Mouse (Mus musculus): Measurements from ENCODE around the gene Tubgcp5. TPM values are rescaled to one million over a fixed set of nuclear protein-coding genes. Genes with fewer than 3 reads are reported as not detected.

The Tubgcp5 gene
- polyA plus RNA-seq, 1 experiment from 2014 or later: 30.5 TPM

DNA sequence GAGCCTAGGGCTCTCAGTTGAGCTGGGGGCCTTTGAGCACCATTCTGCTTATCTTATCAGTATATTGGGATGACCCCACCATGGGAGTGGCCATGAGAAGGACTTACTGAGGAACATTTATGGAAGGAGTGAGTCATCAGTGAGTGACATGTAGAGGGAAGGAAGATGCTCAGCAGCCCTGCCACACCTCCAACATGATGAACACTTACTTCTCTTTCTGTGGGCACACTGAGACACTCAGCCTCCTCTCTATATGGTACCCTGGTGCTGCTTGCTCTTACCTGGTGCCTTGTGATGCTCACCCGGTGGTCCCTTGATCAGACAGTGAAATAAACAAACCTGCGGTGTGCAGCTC lies 65.5 kb downstream of the Tubgcp5 start:
- H3K27ac ChIP-seq (ENCODE audit: low read depth, low read length): no peak overlapping the region
- 85% methylated on average over 2 of the region's 2 CpGs for WGBS
- no peak overlapping the region for H3K4me2 ChIP-seq (replicated peaks; ENCODE audit: low read depth, low read length)
- ATAC-seq (ENCODE audit: low FRiP score) (no peak), DNase-seq (ENCODE audit: low spot score) (no peak)
- H3K27me3 ChIP-seq (ENCODE audit: control insufficient read depth, insufficient read depth, low read length): no peaks in the 10 kb centered on the region
- no peaks in the 10 kb centered on the region for H3K9me3 ChIP-seq (ENCODE audit: control insufficient read depth, low read length)
- no peak overlapping the region for H3K4me3 ChIP-seq (ENCODE audit: low read depth, low read length)
- no peaks in the 10 kb centered on the region for H3K36me3 ChIP-seq (ENCODE audit: control insufficient read depth, insufficient read depth, low read length)
- no peak overlapping the region for H3K9ac ChIP-seq (ENCODE audit: low read depth, low read length)
- no peaks in the 10 kb centered on the region for H3K4me1 ChIP-seq (replicated peaks; ENCODE audit: control insufficient read depth, insufficient read depth, low read length)

DNA sequence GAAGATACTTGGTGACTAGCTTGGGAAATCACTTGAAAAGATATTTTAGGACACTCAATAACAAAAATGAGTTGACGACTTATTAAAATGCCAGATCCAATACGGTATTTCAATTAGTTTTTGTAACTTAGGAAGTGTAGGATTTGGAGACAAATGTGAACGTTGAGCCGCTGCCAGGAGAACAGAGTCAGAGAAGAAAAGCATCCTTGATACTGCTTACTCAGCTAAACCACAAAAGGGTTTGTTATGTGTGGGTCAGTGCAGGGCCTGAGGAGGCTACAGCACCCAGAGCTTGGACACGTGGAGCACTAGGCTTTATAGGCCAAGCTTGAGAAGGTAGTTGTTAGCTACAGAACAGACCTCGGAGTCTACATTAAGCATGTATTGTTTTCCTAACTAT lies 66.0 kb downstream of the Tubgcp5 start:
- DNase-seq (ENCODE audit: low spot score) (no peak), ATAC-seq (ENCODE audit: low FRiP score) (no peak)
- 84% methylated on average over 6 of the region's 6 CpGs for WGBS
- no peak overlapping the region for H3K27ac ChIP-seq (ENCODE audit: low read depth, low read length)
- H3K36me3 ChIP-seq (ENCODE audit: control insufficient read depth, insufficient read depth, low read length): no peaks in the 10 kb centered on the region
- H3K9ac ChIP-seq (ENCODE audit: low read depth, low read length): no peak overlapping the region
- no peaks in the 10 kb centered on the region for H3K27me3 ChIP-seq (ENCODE audit: control insufficient read depth, insufficient read depth, low read length)
- no peak overlapping the region for H3K4me2 ChIP-seq (replicated peaks; ENCODE audit: low read depth, low read length)
- no peaks in the 10 kb centered on the region for H3K4me1 ChIP-seq (replicated peaks; ENCODE audit: control insufficient read depth, insufficient read depth, low read length)
- no peak overlapping the region for H3K4me3 ChIP-seq (ENCODE audit: low read depth, low read length)
- H3K9me3 ChIP-seq (ENCODE audit: control insufficient read depth, low read length): no peaks in the 10 kb centered on the region

DNA sequence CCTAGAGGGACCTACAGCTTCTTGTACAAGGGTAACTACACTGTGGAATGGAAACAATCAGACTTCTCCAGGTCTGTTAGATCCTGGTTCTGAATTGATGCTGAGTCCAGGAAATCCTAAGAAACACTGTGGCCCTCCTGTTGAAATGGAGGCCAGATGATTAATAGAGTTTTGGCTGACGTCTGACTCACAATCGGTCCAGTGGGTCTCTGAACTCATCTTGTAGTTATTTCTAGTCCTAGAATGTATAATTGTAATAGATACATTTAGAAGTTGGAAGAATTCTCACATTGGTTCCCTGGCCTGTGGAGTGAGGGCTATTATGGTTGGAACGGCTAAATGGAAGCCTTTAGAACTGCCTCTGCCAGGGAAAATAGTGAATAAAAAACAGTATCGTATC lies 67.2 kb downstream of the Tubgcp5 start:
- Histone ChIP-seq H3K27me3 (ENCODE audit: control insufficient read depth, insufficient read depth, low read length) (no peaks in the 10 kb centered on the region), H3K27ac (ENCODE audit: low read depth, low read length) (no peak overlapping the region), H3K9ac (ENCODE audit: low read depth, low read length) (no peak overlapping the region), H3K9me3 (ENCODE audit: control insufficient read depth, low read length) (no peaks in the 10 kb centered on the region), H3K4me1 (replicated peaks; ENCODE audit: control insufficient read depth, insufficient read depth, low read length) (no peaks in the 10 kb centered on the region), H3K4me3 (ENCODE audit: low read depth, low read length) (no peak overlapping the region), H3K36me3 (ENCODE audit: control insufficient read depth, insufficient read depth, low read length) (no peaks in the 10 kb centered on the region), H3K4me2 (replicated peaks; ENCODE audit: low read depth, low read length) (no peak overlapping the region)
- WGBS: 90% methylated on average over 4 of the region's 4 CpGs
- no peak for DNase-seq (ENCODE audit: low spot score)
- no peak for ATAC-seq (ENCODE audit: low FRiP score)

DNA sequence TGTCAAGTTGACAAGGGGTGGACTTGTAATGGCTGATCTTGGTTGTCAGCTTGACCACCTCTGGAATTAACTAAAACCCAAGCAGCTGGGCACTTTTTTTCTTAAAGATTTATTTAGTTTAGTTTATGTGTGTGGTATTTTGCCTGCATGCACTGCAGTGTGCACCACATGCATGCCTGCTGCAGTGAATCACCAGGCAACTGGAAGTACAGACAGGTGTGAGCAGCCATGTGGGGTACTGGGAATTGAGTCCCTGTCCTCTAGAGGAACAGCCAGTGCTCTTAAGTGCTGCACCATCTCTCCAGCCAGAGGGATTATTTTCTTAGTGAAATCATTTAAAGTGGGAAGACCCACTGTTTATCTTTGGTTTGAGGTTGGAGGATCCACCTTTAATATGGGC lies 71.1 kb downstream of the Tubgcp5 start:
- H3K27me3 ChIP-seq (ENCODE audit: control insufficient read depth, insufficient read depth, low read length): no peaks in the 10 kb centered on the region
- H3K4me1 ChIP-seq (replicated peaks; ENCODE audit: control insufficient read depth, insufficient read depth, low read length): no peaks in the 10 kb centered on the region
- DNase-seq (ENCODE audit: low spot score) (no peak), ATAC-seq (ENCODE audit: low FRiP score) (no peak)
- H3K36me3 ChIP-seq (ENCODE audit: control insufficient read depth, insufficient read depth, low read length): no peaks in the 10 kb centered on the region
- H3K4me2 ChIP-seq (replicated peaks; ENCODE audit: low read depth, low read length): no peak overlapping the region
- no peak overlapping the region for H3K27ac ChIP-seq (ENCODE audit: low read depth, low read length)
- H3K9me3 ChIP-seq (ENCODE audit: control insufficient read depth, low read length): no peaks in the 10 kb centered on the region
- H3K9ac ChIP-seq (ENCODE audit: low read depth, low read length): no peak overlapping the region
- no peak overlapping the region for H3K4me3 ChIP-seq (ENCODE audit: low read depth, low read length)

DNA sequence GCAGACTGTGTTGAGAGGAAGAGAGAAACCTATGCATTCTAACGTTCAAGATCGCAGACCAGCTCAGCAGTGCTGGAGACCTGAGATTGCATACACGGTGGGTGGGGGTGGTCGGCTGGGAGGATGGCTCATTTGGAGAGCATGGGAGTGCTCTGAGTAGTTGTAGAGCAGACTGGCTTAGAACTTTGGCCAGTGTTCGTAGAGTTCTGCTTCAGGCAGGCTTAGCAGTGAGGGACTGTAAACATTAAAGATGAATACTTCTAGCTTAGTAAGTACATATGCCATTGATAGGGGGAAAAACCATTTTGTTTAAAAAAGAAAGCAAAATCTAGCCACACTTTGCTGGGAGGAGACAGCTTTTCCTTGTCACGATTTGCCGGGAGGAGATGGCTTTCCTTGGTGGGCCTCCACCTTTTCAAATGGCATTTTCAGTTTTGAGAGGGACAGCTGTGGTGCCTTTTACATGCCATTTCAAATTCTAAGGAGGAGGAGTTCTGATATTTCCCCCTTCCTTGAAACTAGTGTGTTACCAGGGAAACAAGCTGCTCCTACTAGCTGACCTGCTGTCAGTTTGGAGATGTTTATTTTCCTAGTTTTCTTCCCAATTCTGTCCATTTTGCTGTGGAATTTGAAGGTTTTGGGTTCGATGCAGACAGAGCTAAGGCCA lies 71.9 kb downstream of the Tubgcp5 start:
- Histone ChIP-seq H3K36me3 (ENCODE audit: control insufficient read depth, insufficient read depth, low read length) (no peaks in the 10 kb centered on the region), H3K4me3 (ENCODE audit: low read depth, low read length) (no peak overlapping the region), H3K4me2 (replicated peaks; ENCODE audit: low read depth, low read length) (no peak overlapping the region), H3K4me1 (replicated peaks; ENCODE audit: control insufficient read depth, insufficient read depth, low read length) (no peaks in the 10 kb centered on the region), H3K27ac (ENCODE audit: low read depth, low read length) (no peak overlapping the region), H3K9ac (ENCODE audit: low read depth, low read length) (no peak overlapping the region), H3K27me3 (ENCODE audit: control insufficient read depth, insufficient read depth, low read length) (no peaks in the 10 kb centered on the region), H3K9me3 (ENCODE audit: control insufficient read depth, low read length) (no peaks in the 10 kb centered on the region)
- ATAC-seq (ENCODE audit: low FRiP score) (no peak), DNase-seq (ENCODE audit: low spot score) (no peak)
- 75% methylated on average over 8 of the region's 8 CpGs for WGBS

DNA sequence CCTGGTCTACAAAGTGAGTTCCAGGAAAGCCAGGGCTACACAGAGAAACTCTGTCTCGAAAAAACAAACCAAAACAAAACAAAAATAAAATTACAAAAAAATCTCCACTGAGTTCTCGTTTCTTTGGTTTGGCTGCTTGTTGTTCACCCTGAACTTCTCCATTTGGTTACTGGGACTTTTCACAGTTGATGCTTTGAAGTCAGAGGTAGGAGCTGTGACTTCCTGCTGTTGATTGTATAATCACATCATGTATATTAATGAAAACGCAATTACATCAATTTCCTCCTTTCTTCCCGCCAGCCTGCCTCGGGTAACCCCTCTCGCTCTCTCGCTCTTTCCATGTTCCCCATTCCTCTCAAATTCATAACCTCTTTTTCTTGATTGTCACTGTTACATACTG lies 74.3 kb downstream of the Tubgcp5 start:
- no peak overlapping the region for H3K27ac ChIP-seq (ENCODE audit: low read depth, low read length)
- no peaks in the 10 kb centered on the region for H3K4me1 ChIP-seq (replicated peaks; ENCODE audit: control insufficient read depth, insufficient read depth, low read length)
- ATAC-seq (ENCODE audit: low FRiP score): no peak
- H3K9me3 ChIP-seq (ENCODE audit: control insufficient read depth, low read length): no peaks in the 10 kb centered on the region
- WGBS: 83% methylated on average over 7 of the region's 7 CpGs
- H3K36me3 ChIP-seq (ENCODE audit: control insufficient read depth, insufficient read depth, low read length): no peaks in the 10 kb centered on the region
- no peak for DNase-seq (ENCODE audit: low spot score)
- no peak overlapping the region for H3K4me3 ChIP-seq (ENCODE audit: low read depth, low read length)
- H3K27me3 ChIP-seq (ENCODE audit: control insufficient read depth, insufficient read depth, low read length): no peaks in the 10 kb centered on the region
- H3K4me2 ChIP-seq (replicated peaks; ENCODE audit: low read depth, low read length): no peak overlapping the region
- H3K9ac ChIP-seq (ENCODE audit: low read depth, low read length): no peak overlapping the region

DNA sequence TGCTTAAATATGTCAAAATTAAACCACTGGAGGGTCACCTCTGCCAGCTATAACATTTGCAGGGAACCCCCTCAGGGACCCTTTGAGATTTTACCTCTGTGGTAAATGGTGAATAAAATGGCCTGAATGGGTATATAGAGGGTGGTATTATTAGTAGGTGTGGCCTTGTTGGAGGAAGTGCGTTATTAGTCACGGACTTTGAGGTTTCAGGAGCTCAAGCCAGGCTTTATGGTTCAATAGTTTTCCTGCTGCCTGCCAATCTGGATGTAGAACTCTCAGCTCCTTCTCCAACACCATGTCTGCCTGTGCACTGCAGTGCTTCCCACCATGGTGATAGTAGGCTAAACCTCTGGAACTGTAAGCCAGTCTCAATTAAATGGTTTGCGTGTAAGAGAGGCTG lies 75.3 kb downstream of the Tubgcp5 start:
- Histone ChIP-seq H3K27me3 (ENCODE audit: control insufficient read depth, insufficient read depth, low read length) (no peaks in the 10 kb centered on the region), H3K36me3 (ENCODE audit: control insufficient read depth, insufficient read depth, low read length) (no peaks in the 10 kb centered on the region), H3K4me1 (replicated peaks; ENCODE audit: control insufficient read depth, insufficient read depth, low read length) (no peaks in the 10 kb centered on the region), H3K4me2 (replicated peaks; ENCODE audit: low read depth, low read length) (no peak overlapping the region), H3K9me3 (ENCODE audit: control insufficient read depth, low read length) (no peaks in the 10 kb centered on the region), H3K9ac (ENCODE audit: low read depth, low read length) (no peak overlapping the region), H3K4me3 (ENCODE audit: low read depth, low read length) (no peak overlapping the region), H3K27ac (ENCODE audit: low read depth, low read length) (no peak overlapping the region)
- no peak for DNase-seq (ENCODE audit: low spot score)
- ATAC-seq (ENCODE audit: low FRiP score): no peak
- 78% methylated on average over 3 of the region's 3 CpGs for WGBS

DNA sequence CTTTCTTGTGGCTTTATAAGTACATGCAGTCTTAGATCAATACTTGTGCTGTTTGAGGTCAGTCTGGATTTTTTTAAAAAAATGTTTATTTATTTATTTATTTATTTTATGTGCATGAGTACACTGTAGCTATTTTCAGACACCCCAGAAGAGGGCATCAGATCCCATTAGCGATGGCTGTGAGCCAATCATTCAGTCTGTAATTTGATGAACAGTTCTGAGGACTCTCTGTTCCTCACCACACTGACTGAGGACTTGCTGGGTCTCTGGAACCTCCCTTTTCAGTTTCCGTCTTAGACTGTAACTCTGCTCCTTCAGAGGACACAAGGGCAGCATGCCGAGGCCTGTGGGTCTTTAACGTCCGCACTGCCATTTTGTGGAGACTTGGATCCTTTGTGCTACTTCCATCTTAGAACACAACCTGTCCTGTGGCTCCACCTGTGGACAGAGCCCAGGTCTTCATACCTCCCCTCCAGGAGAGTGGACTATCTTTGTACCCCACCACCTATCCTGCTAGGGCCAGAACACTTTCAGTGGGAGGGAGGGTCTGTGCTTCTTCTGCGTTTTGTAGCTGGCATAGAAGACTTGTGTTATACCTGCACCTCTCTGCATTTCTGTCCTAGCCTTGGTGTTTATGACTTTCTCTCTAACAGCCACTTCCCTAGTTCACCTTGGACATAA lies 76.5 kb downstream of the Tubgcp5 start:
- Histone ChIP-seq H3K9me3 (ENCODE audit: control insufficient read depth, low read length) (no peaks in the 10 kb centered on the region), H3K27me3 (ENCODE audit: control insufficient read depth, insufficient read depth, low read length) (no peaks in the 10 kb centered on the region), H3K9ac (ENCODE audit: low read depth, low read length) (no peak overlapping the region), H3K27ac (ENCODE audit: low read depth, low read length) (no peak overlapping the region), H3K36me3 (ENCODE audit: control insufficient read depth, insufficient read depth, low read length) (no peaks in the 10 kb centered on the region), H3K4me3 (ENCODE audit: low read depth, low read length) (no peak overlapping the region), H3K4me1 (replicated peaks; ENCODE audit: control insufficient read depth, insufficient read depth, low read length) (no peaks in the 10 kb centered on the region), H3K4me2 (replicated peaks; ENCODE audit: low read depth, low read length) (no peak overlapping the region)
- ATAC-seq (ENCODE audit: low FRiP score) (peak; percentile 19; the same call in 1 of the 2 replicates), DNase-seq (ENCODE audit: low spot score) (no peak)
- WGBS: 91% methylated on average over 6 of the region's 6 CpGs

DNA sequence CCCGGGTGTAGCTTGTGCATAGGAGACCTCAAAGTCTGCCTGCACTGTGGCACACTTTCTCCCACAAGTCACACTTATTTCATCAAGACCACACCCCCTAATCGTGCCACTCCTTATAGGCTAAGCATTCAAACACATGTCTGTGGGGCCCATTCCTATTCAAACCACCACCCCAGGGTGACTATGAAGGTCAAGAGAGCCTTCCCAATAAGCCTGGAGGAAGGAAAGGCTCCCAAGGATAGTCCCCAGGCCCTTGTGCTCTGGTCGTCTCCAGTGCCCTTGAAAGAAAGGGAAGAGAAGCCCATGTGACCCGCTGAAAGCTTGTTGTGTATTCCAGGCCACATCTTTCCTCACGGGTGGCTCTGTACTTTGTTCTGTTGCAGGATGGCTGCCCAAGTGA lies 77.5 kb downstream of the Tubgcp5 start:
- Histone ChIP-seq H3K27me3 (ENCODE audit: control insufficient read depth, insufficient read depth, low read length) (no peaks in the 10 kb centered on the region), H3K9me3 (ENCODE audit: control insufficient read depth, low read length) (no peaks in the 10 kb centered on the region), H3K4me1 (replicated peaks; ENCODE audit: control insufficient read depth, insufficient read depth, low read length) (no peaks in the 10 kb centered on the region), H3K36me3 (ENCODE audit: control insufficient read depth, insufficient read depth, low read length) (no peaks in the 10 kb centered on the region), H3K27ac (ENCODE audit: low read depth, low read length) (no peak overlapping the region), H3K4me3 (ENCODE audit: low read depth, low read length) (no peak overlapping the region), H3K4me2 (replicated peaks; ENCODE audit: low read depth, low read length) (no peak overlapping the region), H3K9ac (ENCODE audit: low read depth, low read length) (no peak overlapping the region)
- 79% methylated on average over 5 of the region's 5 CpGs for WGBS
- ATAC-seq (ENCODE audit: low FRiP score) (no peak), DNase-seq (ENCODE audit: low spot score) (no peak)

All from hindbrain, embryonic 11.5 days (tissue).